Mouse (Mus musculus) olfactory bulb, adult 2 months (tissue): ENCODE measurements around the gene Abcb9.

Source experiments
- CTCF ChIP-seq: fragments of 200-500 bp; IDR thresholded peaks from 2 replicates; pipeline ENCODE4 v1.5.1; 2012; ENCODE audit warnings: low read depth, mild to moderate bottlenecking, low read length, moderate library complexity; ENCODE audit not compliant: insufficient read depth
- POLR2A ChIP-seq: fragments of 200-500 bp; IDR thresholded peaks from 2 replicates; pipeline ENCODE4 v1.6.1; 2012; ENCODE audit warnings: mild to moderate bottlenecking, low read depth, low read length, moderate library complexity; ENCODE audit not compliant: insufficient read depth

DNA sequence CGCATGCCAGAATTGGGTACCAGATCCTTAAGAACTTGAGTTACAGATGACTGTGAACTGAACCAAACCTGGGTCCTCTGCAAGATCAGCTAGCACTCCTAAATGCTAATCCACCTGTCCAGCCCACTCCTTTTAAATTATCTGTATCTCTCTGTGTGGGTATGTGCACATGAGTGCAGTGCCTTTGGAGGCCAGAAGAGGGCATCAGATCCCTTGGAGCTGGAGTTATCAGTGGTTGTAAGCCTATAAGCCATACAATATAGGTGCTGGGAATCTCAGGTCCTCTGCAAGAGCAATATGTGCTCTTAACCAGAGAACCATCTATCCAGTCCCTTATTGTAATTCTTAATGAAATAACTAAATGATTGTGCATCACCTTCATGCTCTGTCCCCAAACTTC is 39.4 kb downstream of the Abcb9 start:
- TF ChIP-seq POLR2A (no peak), CTCF (no peak)
